Mouse (Mus musculus): ENCODE data around the gene Epx. TPM values are rescaled to one million over a fixed set of nuclear protein-coding genes. Genes with fewer than 3 reads are reported as not detected.

Gene Epx
- polyA plus RNA-seq (2015; fragmentation: Nextera tagmentation; extraction: Ambion mirVana): 0.10 and 0.29 TPM in 2 replicates

DNA sequence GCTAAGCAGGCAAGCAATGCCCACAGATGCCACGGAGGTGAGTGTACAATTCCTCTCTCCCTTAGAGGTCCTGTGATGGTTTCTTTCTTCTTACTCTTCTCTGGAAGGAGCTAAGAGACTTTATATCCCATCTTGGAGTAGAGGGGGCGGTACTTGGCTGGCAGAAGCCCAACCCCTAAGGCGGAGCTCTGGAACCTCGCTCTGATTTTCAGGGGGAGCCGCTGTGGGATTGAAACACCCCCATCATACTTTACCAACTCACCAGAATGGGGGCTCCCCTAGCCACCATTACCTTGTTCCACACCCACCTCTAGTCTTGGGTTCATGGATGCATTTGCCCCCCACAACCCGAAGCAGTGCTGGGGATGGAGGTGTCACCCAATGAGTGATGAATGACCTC, at the start of gene Epx:
Epx (minus strand) TSS at position 101 of the 400 bp plus-strand sequence.
- no peak within 1 kb of the TSS for H3K4me2 ChIP-seq
- no peaks in the 10 kb centered on the region for H3K9me3 ChIP-seq

DNA sequence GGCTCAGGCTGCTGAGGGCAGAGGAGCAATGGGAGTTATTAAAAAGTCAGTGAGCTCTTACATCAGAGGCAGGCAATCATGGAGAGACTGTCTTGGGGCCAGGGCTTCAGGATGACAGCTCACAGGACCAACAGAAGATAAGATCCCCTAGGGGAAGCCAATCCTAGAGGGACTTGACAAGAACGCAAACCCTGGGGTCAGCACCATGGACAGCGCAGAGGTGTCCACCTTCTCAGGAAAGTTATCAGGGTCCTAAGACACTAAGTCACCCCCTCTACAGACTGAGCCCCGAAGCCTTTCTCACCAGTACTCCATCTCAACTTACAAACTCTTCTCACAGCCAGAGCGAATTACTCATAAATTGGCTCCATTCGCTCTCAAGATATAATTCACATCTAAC, 45.6 kb upstream of the Epx start, which contains the start of gene Olfr464:
Olfr464 (minus strand) TSS at position 2 of the 400 bp plus-strand sequence.
- no peak for ATAC-seq (ENCODE audit: insufficient number of reproducible peaks, low FRiP score, low TSS enrichment, low read depth)
- H3K9me3 ChIP-seq: no peaks in the 10 kb centered on the region
- H3K27me3 ChIP-seq: no peaks in the 10 kb centered on the region
- H3K4me1 ChIP-seq: no peaks in the 10 kb centered on the region
- H3K27ac ChIP-seq: no peak within 1 kb of the TSS
- 33% methylated on average over 5 of the region's 5 CpGs for WGBS
- no peak within 1 kb of the TSS for H3K9ac ChIP-seq
- H3K4me2 ChIP-seq: no peak within 1 kb of the TSS
- H3K36me3 ChIP-seq: no peaks in the 10 kb centered on the region
- H3K4me3 ChIP-seq: no peak within 1 kb of the TSS

More for the DNA sequence above, at the start of gene Epx:
- Histone ChIP-seq H3K9ac (no peak within 1 kb of the TSS), H3K27me3 (no peaks in the 10 kb centered on the region), H3K27ac (no peak within 1 kb of the TSS), H3K4me1 (peaks cover 9% of the 10 kb centered on the region; the same call in 1 of the 2 replicates), H3K4me3 (no peak within 1 kb of the TSS), H3K36me3 (no peaks in the 10 kb centered on the region)
- no peak for ATAC-seq (ENCODE audit: insufficient number of reproducible peaks, low FRiP score, low TSS enrichment, low read depth)
- 79% methylated on average over 6 of the region's 6 CpGs for WGBS

DNA sequence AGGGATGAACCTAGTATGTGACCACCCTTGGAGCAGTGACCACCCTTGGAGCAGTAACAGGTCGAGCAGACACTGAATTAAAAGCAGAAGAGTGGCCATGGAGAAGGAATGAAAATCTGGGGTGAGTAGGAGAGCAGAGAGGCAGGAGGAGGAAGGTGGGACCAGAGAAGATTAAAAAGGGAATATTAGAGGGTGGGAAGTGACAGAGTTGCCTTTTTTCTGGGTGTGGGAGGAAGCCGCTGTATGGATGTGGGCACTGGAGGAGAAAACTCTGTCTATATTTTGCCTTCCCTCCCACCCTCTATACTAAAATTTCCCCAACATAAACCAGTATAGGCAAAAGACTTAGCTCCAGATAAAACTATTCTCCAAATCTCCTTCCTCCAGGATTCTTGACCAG, 45.0 kb upstream of the Epx start:
- Histone ChIP-seq H3K36me3 (no peaks in the 10 kb centered on the region), H3K9me3 (no peaks in the 10 kb centered on the region), H3K4me3 (no peak overlapping the region), H3K9ac (no peak overlapping the region), H3K27ac (no peak overlapping the region), H3K4me2 (no peak overlapping the region), H3K4me1 (no peaks in the 10 kb centered on the region), H3K27me3 (no peaks in the 10 kb centered on the region)
- WGBS: 69% methylated on average over 2 of the region's 2 CpGs
- ATAC-seq (ENCODE audit: insufficient number of reproducible peaks, low FRiP score, low TSS enrichment, low read depth): no peak

DNA sequence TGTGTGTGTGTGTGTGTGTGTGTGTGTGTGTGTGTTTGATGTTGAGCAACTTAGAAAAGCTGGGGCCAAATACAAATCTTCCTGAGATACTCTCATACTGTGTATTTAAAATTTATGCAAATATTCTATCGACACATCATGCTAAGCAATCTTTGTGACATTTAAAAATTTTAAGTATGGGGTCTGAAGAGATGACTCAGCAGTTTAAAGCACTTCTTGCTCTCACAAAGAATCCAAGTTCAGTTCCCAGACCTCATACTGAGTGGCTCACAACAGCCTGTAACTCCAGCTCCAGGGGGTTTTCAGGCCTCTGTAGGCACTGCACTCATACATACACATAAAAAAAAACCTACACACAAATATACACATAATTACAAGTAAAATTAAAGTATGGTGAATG, 40.7 kb upstream of the Epx start:
- Histone ChIP-seq H3K27ac (no peak overlapping the region), H3K4me1 (no peaks in the 10 kb centered on the region), H3K4me2 (no peak overlapping the region), H3K36me3 (no peaks in the 10 kb centered on the region), H3K27me3 (no peaks in the 10 kb centered on the region), H3K9me3 (no peaks in the 10 kb centered on the region), H3K4me3 (no peak overlapping the region), H3K9ac (no peak overlapping the region)
- WGBS: 77% methylated on average over 1 of the region's 1 CpGs
- ATAC-seq (ENCODE audit: insufficient number of reproducible peaks, low FRiP score, low TSS enrichment, low read depth): no peak

DNA sequence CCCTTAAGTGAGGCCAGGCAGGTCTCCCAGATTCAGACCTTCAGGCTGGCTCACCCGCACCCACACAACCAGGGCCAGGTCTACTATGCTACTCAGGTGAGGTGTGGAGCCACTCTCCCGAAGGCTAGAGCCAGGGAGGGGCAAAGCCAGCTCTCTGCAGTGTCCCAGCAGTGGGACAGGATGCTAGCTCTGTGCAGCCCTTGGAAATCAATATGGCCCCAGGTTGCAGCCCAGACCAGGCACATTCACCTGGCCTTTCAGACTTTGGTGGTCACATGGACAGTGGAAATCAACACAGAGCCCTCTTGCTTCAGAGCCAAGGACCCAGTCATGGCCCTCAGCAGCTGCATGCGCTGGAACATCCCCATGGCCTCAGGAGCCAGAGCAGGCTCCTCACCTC, 29.0 kb upstream of the Epx start:
- Histone ChIP-seq H3K27me3 (no peaks in the 10 kb centered on the region), H3K27ac (no peak overlapping the region), H3K9me3 (no peaks in the 10 kb centered on the region; the same call in 1 of the 2 replicates), H3K4me3 (no peak overlapping the region), H3K4me1 (no peaks in the 10 kb centered on the region), H3K4me2 (no peak overlapping the region), H3K36me3 (no peaks in the 10 kb centered on the region), H3K9ac (no peak overlapping the region)
- no peak for ATAC-seq (ENCODE audit: insufficient number of reproducible peaks, low FRiP score, low TSS enrichment, low read depth)
- WGBS: 78% methylated on average over 3 of the region's 3 CpGs

DNA sequence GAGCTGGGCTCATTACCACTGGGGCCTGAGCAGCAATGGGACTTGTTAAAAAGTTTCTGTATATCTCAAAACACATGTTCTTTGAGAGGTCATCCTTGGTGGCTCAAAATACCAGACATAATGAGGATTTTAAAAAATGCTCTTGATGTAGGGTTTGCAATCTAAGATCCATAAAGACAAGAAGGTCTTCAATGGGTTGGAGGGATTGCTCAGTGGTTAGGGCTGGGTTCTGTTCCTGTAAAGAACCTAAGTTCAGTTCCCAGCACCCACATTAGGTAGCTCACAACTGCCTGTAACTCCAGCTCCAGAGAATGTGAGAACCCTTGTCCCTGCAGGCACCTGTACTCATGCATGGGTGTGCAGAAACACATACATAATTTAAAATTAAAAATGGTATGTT, 22.0 kb upstream of the Epx start, which contains the start of gene Olfr463:
Olfr463 (minus strand) TSS at position 101 of the 400 bp plus-strand sequence.
- H3K27me3 ChIP-seq: peaks cover 3% of the 10 kb centered on the region; the same call in 1 of the 2 replicates
- no peak within 1 kb of the TSS for H3K27ac ChIP-seq
- no peaks in the 10 kb centered on the region for H3K4me1 ChIP-seq
- ATAC-seq (ENCODE audit: insufficient number of reproducible peaks, low FRiP score, low TSS enrichment, low read depth): no peak
- no peak within 1 kb of the TSS for H3K4me2 ChIP-seq
- H3K9me3 ChIP-seq: no peaks in the 10 kb centered on the region; the same call in 1 of the 2 replicates
- no peak within 1 kb of the TSS for H3K4me3 ChIP-seq
- H3K36me3 ChIP-seq: no peaks in the 10 kb centered on the region
- no peak within 1 kb of the TSS for H3K9ac ChIP-seq

DNA sequence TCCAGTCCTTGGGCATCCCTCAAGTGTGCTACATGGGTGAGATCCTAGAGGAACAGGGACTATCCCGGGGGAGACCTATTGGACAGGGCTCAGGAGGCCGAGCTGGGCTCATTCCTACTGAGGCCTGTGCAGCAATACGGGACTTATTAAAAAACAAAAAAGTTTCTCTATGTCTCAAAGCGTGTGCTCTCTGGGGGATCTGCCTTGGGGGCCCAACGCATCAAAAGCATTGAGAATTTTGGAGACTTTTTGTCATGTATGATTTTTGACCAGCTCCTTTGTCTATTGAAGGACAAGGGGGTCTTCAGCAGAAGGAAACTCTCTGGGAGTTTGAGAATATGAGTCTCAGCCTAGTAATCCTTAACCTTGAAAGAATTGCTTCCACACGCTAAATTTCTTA, 16.8 kb upstream of the Epx start, which contains the start of gene Olfr462:
Olfr462 (minus strand) TSS at position 101 of the 400 bp plus-strand sequence.
- H3K27me3 ChIP-seq: no peaks in the 10 kb centered on the region
- H3K4me1 ChIP-seq: no peaks in the 10 kb centered on the region
- no peak within 1 kb of the TSS for H3K4me2 ChIP-seq
- no peak for ATAC-seq (ENCODE audit: insufficient number of reproducible peaks, low FRiP score, low TSS enrichment, low read depth)
- no peak within 1 kb of the TSS for H3K27ac ChIP-seq
- H3K9me3 ChIP-seq: no peaks in the 10 kb centered on the region
- no peak within 1 kb of the TSS for H3K9ac ChIP-seq
- H3K4me3 ChIP-seq: no peak within 1 kb of the TSS
- no peaks in the 10 kb centered on the region for H3K36me3 ChIP-seq
- WGBS: 84% methylated on average over 6 of the region's 6 CpGs

DNA sequence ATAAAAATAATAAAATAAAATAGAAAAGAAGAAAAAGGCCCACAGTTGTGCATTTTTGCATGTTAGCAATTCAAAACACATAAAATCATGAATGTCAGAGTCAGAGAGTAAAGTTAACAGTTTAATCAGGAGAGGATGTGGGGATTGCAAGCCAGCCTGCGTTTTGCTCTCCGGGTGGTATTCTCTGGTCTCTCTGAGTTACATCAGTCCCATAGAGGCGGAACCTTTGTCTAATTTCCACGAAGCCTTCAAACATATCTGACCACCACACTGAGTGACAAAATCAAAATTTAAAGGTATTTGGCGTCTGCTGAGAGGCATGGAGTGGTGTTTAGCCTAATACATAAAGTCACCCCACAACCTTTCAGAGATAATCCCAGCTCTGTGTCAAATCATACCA, 9.5 kb upstream of the Epx start:
- peaks cover 4% of the 10 kb centered on the region; the same call in 1 of the 2 replicates for H3K4me1 ChIP-seq
- 73% methylated on average over 5 of the region's 5 CpGs for WGBS
- no peaks in the 10 kb centered on the region for H3K9me3 ChIP-seq
- H3K27me3 ChIP-seq: no peaks in the 10 kb centered on the region
- no peak for ATAC-seq (ENCODE audit: insufficient number of reproducible peaks, low FRiP score, low TSS enrichment, low read depth)
- no peak overlapping the region for H3K4me3 ChIP-seq
- H3K27ac ChIP-seq: no peak overlapping the region
- no peak overlapping the region for H3K4me2 ChIP-seq
- no peak overlapping the region for H3K9ac ChIP-seq
- H3K36me3 ChIP-seq: no peaks in the 10 kb centered on the region

DNA sequence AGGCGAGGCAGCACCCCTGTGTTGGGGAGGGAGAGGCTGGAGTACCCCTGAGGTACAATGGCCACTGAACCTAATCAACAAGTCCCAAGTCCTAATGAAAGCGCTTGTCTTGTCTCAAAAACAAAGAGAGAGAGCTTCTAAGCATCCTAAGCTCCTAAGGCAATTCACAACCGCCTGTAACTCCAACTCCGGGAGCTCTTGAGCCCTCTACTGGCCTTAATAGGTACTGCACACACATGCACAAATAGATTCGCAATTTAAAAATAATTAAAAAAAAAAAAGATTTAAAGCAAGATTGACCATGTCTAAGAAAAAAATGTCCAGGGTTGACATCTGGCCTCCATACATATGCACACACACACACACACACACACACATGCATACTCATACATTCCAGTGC, 8.2 kb upstream of the Epx start:
- Histone ChIP-seq H3K27me3 (no peaks in the 10 kb centered on the region), H3K4me2 (no peak overlapping the region), H3K9ac (no peak overlapping the region), H3K9me3 (no peaks in the 10 kb centered on the region), H3K4me1 (peaks cover 9% of the 10 kb centered on the region; the same call in 1 of the 2 replicates), H3K36me3 (no peaks in the 10 kb centered on the region), H3K4me3 (no peak overlapping the region), H3K27ac (no peak overlapping the region)
- 40% methylated on average over 5 of the region's 5 CpGs for WGBS
- no peak for ATAC-seq (ENCODE audit: insufficient number of reproducible peaks, low FRiP score, low TSS enrichment, low read depth)

DNA sequence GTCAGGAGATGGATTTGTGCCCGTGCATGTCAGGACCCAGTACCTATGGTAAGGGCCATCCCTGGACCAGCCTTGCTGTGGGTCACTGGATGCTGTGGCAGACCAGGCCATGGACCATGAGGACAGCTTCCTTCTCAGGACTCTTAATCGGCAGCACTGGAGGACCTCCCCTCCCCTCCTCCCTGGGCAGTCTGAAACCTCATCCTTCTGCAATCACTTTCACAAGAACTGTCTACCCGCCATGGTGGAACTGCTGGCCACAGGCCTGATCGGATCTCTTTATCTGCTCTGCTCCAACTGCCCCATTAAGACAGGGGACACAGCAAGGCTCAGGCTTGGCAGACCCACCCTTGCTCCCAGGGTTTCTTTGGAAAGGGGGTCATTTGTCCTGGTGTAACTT, 6.4 kb upstream of the Epx start:
- Histone ChIP-seq H3K9ac (no peak overlapping the region), H3K9me3 (no peaks in the 10 kb centered on the region), H3K4me1 (peaks cover 9% of the 10 kb centered on the region; the same call in 1 of the 2 replicates), H3K27ac (no peak overlapping the region), H3K4me3 (no peak overlapping the region), H3K4me2 (no peak overlapping the region), H3K27me3 (no peaks in the 10 kb centered on the region), H3K36me3 (no peaks in the 10 kb centered on the region)
- ATAC-seq (ENCODE audit: insufficient number of reproducible peaks, low FRiP score, low TSS enrichment, low read depth): no peak
- WGBS: 80% methylated on average over 4 of the region's 4 CpGs

DNA sequence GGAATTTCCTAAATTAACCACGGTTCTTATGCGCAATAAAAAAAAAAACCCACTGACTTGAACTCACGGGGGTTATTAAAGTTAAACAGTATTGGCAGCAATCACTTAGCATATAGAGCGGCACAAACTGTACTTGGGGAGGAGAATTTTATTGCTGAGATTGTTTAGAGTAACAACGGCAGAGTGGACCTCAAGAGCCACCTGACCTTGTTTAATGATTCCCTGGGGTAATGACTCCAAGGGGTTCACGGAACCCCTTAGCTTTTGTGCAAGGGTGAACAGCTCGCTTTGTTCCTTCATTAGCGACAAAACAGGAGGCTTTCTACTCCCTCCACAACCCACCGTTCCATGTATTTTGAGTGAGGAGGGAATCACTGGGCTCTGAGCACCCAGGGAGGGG, 4.5 kb upstream of the Epx start:
- H3K4me3 ChIP-seq: no peak overlapping the region
- H3K4me2 ChIP-seq: no peak overlapping the region
- H3K27me3 ChIP-seq: no peaks in the 10 kb centered on the region
- H3K36me3 ChIP-seq: no peaks in the 10 kb centered on the region
- H3K9ac ChIP-seq: no peak overlapping the region
- H3K9me3 ChIP-seq: no peaks in the 10 kb centered on the region
- WGBS: 35% methylated on average over 9 of the region's 9 CpGs
- no peak overlapping the region for H3K27ac ChIP-seq
- peaks cover 9% of the 10 kb centered on the region; the same call in 1 of the 2 replicates for H3K4me1 ChIP-seq
- no peak for ATAC-seq (ENCODE audit: insufficient number of reproducible peaks, low FRiP score, low TSS enrichment, low read depth)

DNA sequence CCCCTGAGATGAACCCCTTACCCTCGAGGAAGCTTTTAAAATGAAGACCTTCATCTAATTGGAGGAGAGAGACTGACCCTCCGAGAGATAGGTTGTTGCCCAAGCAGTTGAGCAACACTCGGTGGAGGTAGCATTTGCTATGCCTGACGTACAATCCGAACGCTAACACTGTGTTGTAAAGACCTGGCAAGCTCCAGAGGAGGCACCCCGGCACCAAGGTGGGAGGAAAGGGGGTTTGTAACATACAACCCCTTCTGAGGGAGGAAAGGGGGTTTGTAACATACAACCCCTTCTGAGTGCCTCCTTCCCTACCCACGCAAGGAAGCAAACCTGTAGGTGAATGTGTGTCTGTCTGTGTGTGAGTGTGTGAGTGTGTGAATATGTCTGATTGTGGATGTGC, 3.6 kb downstream of the Epx start:
- Histone ChIP-seq H3K27ac (no peak overlapping the region), H3K36me3 (no peaks in the 10 kb centered on the region), H3K4me3 (no peak overlapping the region), H3K27me3 (no peaks in the 10 kb centered on the region), H3K4me1 (no peaks in the 10 kb centered on the region; the same call in 1 of the 2 replicates), H3K9ac (no peak overlapping the region), H3K4me2 (no peak overlapping the region), H3K9me3 (no peaks in the 10 kb centered on the region)
- 26% methylated on average over 8 of the region's 8 CpGs for WGBS
- ATAC-seq (ENCODE audit: insufficient number of reproducible peaks, low FRiP score, low TSS enrichment, low read depth): no peak

DNA sequence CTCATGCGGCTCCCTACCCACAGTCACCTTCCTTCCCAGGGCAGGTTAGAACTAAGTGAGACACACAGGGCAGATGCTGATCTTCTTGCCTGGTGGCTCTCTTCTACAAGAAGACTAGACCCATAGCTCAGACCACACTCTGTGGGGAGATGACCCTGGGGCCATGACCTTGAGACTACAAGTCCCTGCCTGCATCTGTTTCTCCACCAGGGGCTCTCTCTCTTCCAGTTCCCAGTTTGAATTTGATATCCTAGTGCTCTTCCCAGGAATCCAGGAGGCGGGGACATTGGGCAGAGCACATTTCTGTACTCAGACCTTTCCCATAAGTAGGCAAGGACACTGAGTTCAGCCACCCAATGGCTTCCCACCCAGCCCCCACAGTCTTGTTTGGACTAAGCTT, 5.2 kb downstream of the Epx start:
- Histone ChIP-seq H3K9ac (no peak overlapping the region), H3K27ac (no peak overlapping the region), H3K4me1 (no peaks in the 10 kb centered on the region; the same call in 1 of the 2 replicates), H3K36me3 (no peaks in the 10 kb centered on the region), H3K4me3 (no peak overlapping the region), H3K9me3 (no peaks in the 10 kb centered on the region), H3K27me3 (no peaks in the 10 kb centered on the region), H3K4me2 (no peak overlapping the region)
- WGBS: 78% methylated on average over 2 of the region's 2 CpGs
- no peak for ATAC-seq (ENCODE audit: insufficient number of reproducible peaks, low FRiP score, low TSS enrichment, low read depth)
